Mouse (Mus musculus) liver, adult 2 months (tissue): Measurements from ENCODE around the gene Ermp1. TPM values are rescaled to one million over a fixed set of nuclear protein-coding genes. Genes with fewer than 3 reads are reported as not detected.

Experiments used
- DNase-seq: peaks from one replicate; pipeline ENCODE4 v3.0.0-alpha.2; 2011; ENCODE audit warnings: low read depth, low spot score; ENCODE audit errors: extremely low read depth
- H3K27ac ChIP-seq: fragments of 200-500 bp; replicated peaks from 2 replicates; pipeline ENCODE4 v1.5.1; 2012; ENCODE audit warnings: low read depth, mild to moderate bottlenecking, control low read depth, inconsistent platforms, low read length; ENCODE audit not compliant: insufficient read depth
- H3K27me3 ChIP-seq: fragments of 200-500 bp; 2 replicates; pipeline ENCODE4 v1.6.1; 2012; ENCODE audit warnings: mild to moderate bottlenecking, moderate library complexity, low read length, inconsistent platforms; ENCODE audit not compliant: control insufficient read depth, insufficient read depth
- H3K36me3 ChIP-seq: fragments of 200-500 bp; 2 replicates; pipeline ENCODE4 v1.6.1; 2012; ENCODE audit warnings: low read length, inconsistent platforms; ENCODE audit not compliant: control insufficient read depth, insufficient read depth
- H3K4me1 ChIP-seq: fragments of 200-500 bp; 2 replicates; pipeline ENCODE4 v1.6.1; 2011; ENCODE audit warnings: low read length; ENCODE audit not compliant: control insufficient read depth, insufficient read depth
- H3K4me3 ChIP-seq: fragments of 200-500 bp; 2 replicates; pipeline ENCODE4 v1.5.1; 2011; ENCODE audit warnings: low read depth, mild to moderate bottlenecking, control low read depth, low read length, moderate library complexity; ENCODE audit not compliant: insufficient read depth
- H3K79me2 ChIP-seq: fragments of 200-500 bp; 2 replicates; pipeline ENCODE4 v1.6.1; 2012; ENCODE audit warnings: inconsistent platforms, mild to moderate bottlenecking, low read length, moderate library complexity; ENCODE audit not compliant: control insufficient read depth, insufficient read depth
- H3K9ac ChIP-seq: fragments of 200-500 bp; 2 replicates; pipeline ENCODE4 v1.6.1; 2012; ENCODE audit warnings: low read depth, mild to moderate bottlenecking, control low read depth, inconsistent platforms, low read length
- CTCF ChIP-seq: fragments of 200-500 bp; IDR thresholded peaks from 2 replicates; pipeline ENCODE4 v1.5.1; 2011; ENCODE audit warnings: low read depth, low read length, control low read depth
- POLR2A ChIP-seq: fragments of 200-500 bp; IDR thresholded peaks from 2 replicates; pipeline ENCODE4 v1.6.1; 2011; ENCODE audit warnings: low read length, control low read depth; ENCODE audit not compliant: insufficient read depth; ENCODE audit errors: extremely low read depth
- WGBS: fragments of 180-500 bp; shearing (Covaris S2); methylation state at CpG from one replicate; pipeline ENCODE4 v1.1.7; 2018; 5-methylcytosine and 5-hydroxymethylcytosine counted together
- polyA plus RNA-seq: library from polyadenylated mRNA; depleted of rRNA; stranded (reverse); fragments of >200 nt; gene quantifications from 2 replicates; pipeline ENCODE4 v1.2.3, GENCODE M21; 2012
- total RNA-seq: library from RNA; depleted of rRNA; stranded (reverse); fragments of >200 nt; gene quantifications from 2 replicates; pipeline ENCODE4 v1.2.3, GENCODE M21; 2014

Ermp1 gene
- total and polyA plus RNA-seq, 2 experiments = 8.5 to 16.3 TPM

- Histone ChIP-seq H3K9ac (no peak overlapping the region), H3K4me3 (no peak overlapping the region), H3K27ac (no peak overlapping the region), H3K4me1 (no peaks in the 10 kb centered on the region), H3K27me3 (no peaks in the 10 kb centered on the region), H3K36me3 (peaks cover 5% of the 10 kb centered on the region; the same call in 1 of the 2 replicates), H3K79me2 (no peaks in the 10 kb centered on the region)
- DNase-seq = no peak
- WGBS = 75% methylated on average over 6 of the region's 6 CpGs
- no peak for TF ChIP-seq POLR2A
- no peak for TF ChIP-seq CTCF
Measured at GRCm38 (mm10) chr19:29642211-29642610, 6.0 kb downstream of the Ermp1 start.

- Histone ChIP-seq H3K36me3 (peaks cover 11% of the 10 kb centered on the region), H3K27me3 (no peaks in the 10 kb centered on the region), H3K4me1 (no peaks in the 10 kb centered on the region), H3K79me2 (no peaks in the 10 kb centered on the region), H3K27ac (no peak overlapping the region), H3K9ac (no peak overlapping the region), H3K4me3 (no peak overlapping the region; the same call in 1 of the 2 replicates)
- no peak for DNase-seq
- TF ChIP-seq CTCF = no peak
- TF ChIP-seq POLR2A = no peak
- WGBS = 79% methylated on average over 5 of the region's 5 CpGs
Measured at GRCm38 (mm10) chr19:29641510-29641909, 6.7 kb downstream of the Ermp1 start.

GRCm38 (mm10) chr19:29641055-29641454 is 7.2 kb downstream of the Ermp1 start:
- H3K79me2 ChIP-seq = no peaks in the 10 kb centered on the region
- H3K27ac ChIP-seq = no peak overlapping the region
- H3K4me3 ChIP-seq = no peak overlapping the region; the same call in 1 of the 2 replicates
- TF ChIP-seq CTCF (no peak), POLR2A (no peak)
- no peak for DNase-seq
- H3K9ac ChIP-seq = no peak overlapping the region
- no peaks in the 10 kb centered on the region for H3K27me3 ChIP-seq
- 67% methylated on average over 9 of the region's 9 CpGs for WGBS
- H3K36me3 ChIP-seq = peaks cover 15% of the 10 kb centered on the region
- H3K4me1 ChIP-seq = no peaks in the 10 kb centered on the region

GRCm38 (mm10) chr19:29612102-29612501 is 36.1 kb downstream of the Ermp1 start:
- Histone ChIP-seq H3K9ac (no peak overlapping the region), H3K36me3 (peaks cover 46% of the 10 kb centered on the region), H3K27ac (no peak overlapping the region), H3K4me3 (no peak overlapping the region), H3K4me1 (0 out of 2 replicates have a peak, but pooled peaks cover 2% of the 10 kb centered on the region), H3K27me3 (no peaks in the 10 kb centered on the region), H3K79me2 (no peaks in the 10 kb centered on the region)
- 71% methylated on average over 2 of the region's 2 CpGs for WGBS
- TF ChIP-seq POLR2A (no peak), CTCF (no peak)
- no peak for DNase-seq

GRCm38 (mm10) chr19:29610907-29611306 is 37.3 kb downstream of the Ermp1 start:
- Histone ChIP-seq H3K4me1 (0 out of 2 replicates have a peak, but pooled peaks cover 2% of the 10 kb centered on the region), H3K9ac (no peak overlapping the region)

DNA sequence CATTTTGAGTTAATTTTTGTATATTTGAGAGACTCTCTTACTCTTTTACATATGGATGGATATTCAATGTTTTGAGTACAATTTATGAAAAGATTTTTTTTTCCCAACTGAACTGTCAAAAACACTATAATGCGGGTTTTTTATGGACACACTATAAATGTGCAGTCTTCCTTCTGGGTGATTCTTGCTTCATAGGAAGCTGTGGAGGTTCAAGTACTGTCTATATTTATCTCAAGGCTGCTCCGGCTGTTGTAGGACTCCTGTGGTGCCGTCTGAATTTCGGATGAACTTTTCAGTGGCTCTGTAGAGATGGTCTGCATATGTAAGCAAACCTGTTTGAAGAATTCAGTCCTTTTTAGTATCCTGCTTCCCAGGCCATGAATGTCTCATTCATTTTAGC is 40.0 kb downstream of the Ermp1 start:
- Histone ChIP-seq H3K79me2 (no peaks in the 10 kb centered on the region), H3K4me3 (no peak overlapping the region), H3K27me3 (no peaks in the 10 kb centered on the region), H3K27ac (no peak overlapping the region), H3K4me1 (0 out of 2 replicates have a peak, but pooled peaks cover 2% of the 10 kb centered on the region), H3K9ac (no peak overlapping the region), H3K36me3 (peaks cover 44% of the 10 kb centered on the region)
- WGBS = 93% methylated on average over 4 of the region's 4 CpGs
- DNase-seq = no peak
- no peak for TF ChIP-seq POLR2A

More at GRCm38 (mm10) chr19:29610907-29611306, 37.3 kb downstream of the Ermp1 start:
- TF ChIP-seq POLR2A = no peak
- no peak for TF ChIP-seq CTCF
- Histone ChIP-seq H3K79me2 (no peaks in the 10 kb centered on the region), H3K27me3 (no peaks in the 10 kb centered on the region), H3K27ac (no peak overlapping the region), H3K4me3 (no peak overlapping the region), H3K36me3 (peaks cover 43% of the 10 kb centered on the region)
- DNase-seq = no peak
- 78% methylated on average over 10 of the region's 10 CpGs for WGBS
